Mouse (Mus musculus) kidney, postnatal 4 days (tissue): Measurements from ENCODE around the gene Pank1.

ENCODE experiments used
- DNase-seq, 2 experiments: peaks; one replicate each; pipeline ENCODE4 v3.0.0; 2021; ENCODE audit warnings: mixed read lengths in 2 of 2

Gene Pank1

DNA sequence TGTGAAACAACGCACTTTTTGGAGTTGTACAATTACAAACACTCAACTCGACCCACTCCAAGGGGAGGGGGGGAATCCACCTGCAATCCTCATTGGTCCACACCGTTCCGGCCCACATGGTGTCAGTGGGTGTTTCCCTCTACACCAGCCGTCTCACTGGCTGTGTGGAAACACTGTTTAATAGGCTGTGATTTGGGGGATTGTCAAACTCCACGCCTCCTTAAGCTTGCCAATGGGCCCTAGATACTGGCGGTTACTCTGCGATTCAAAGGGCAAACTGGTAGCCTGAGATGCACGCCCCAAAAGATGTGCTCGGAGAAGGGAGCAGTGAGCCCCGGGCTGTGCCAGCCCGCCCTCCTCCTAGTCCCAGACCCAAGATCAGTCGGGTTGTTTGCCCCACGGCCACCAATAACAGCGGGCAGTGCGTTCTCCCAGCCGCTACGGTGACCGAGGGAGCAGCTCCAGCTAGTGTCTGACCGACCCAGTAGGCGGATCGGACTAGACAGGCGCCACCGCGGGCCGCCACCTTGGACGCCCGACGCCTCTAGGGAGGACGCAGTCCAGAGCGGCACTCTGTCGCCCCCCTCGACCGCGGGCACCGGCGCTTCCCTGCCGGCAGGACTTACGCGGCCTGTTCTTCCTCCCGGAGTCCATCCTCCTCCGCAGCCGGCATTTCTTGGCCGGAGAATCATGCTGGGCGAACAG is 1.2 kb downstream of the Pank1 start:
- DNase-seq = peak; percentile 84 to 91

DNA sequence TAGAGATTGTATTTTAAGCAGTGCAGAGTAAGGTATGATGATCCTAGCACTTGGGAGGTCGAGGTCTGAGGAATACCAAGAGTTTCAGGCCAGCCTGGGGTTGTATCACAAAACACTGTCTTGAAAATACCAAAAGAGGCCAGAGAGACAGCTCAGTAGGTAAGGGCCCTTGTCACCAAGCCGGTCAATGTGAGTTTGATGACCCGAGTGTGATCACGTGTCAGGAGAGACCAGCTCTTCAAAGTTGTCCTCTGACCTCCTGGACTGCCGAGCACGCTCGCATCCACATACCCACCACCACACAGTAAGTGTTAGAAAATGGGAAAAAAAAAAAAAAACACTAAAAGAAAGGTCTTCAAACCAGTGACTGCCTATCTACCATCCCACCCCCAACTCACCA is 2.6 kb downstream of the Pank1 start:
- no peak for DNase-seq

DNA sequence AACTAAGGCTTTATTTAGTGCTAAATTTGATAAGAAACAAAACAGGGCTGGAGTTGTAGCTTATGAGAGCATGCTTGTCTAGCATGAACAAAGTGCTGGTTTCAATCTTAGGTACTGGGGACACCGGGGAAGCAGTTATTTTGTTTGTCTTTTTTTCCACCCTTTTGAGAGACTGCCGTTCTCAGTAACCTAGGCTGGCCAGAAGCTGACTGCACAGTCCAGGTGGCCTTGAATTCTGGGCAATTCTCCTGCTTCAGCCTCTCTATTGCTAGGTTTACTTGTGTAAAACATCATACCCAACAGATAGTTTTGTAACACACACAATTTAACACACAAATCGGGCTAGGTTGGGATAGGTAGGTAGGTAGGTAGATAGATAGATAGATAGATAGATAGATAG is 9.9 kb downstream of the Pank1 start:
- no peak for DNase-seq

DNA sequence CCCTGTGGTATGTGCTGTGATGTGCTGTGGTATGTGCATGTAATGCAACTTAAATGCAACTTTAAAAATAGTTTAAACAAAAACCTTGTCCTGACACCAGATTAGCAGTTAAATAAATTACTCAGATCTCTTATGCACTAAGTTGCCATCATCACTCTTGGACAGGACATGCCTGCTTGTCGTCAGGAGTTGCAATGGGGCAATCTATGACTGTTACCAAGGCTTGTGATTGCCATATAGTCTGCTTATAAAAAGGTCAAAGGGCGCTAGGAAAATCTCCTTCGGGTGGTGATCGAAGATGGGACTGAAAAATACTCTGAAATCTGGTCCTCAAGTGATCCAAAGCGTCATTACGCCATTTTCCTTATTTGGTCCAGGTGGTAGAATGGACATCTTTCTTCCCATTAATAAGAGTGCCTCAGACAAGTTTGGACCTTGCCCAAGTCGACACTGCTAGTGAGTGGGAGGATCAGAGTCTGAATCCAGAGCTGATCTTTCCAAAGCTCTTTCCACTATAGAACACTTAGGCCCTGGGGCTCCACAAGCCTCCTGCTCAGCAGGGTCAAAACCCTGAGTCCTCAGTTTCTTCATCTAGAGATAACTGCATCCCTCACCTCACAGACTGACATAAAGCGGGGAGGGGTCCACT is 11.0 kb downstream of the Pank1 start:
- DNase-seq = no peak

DNA sequence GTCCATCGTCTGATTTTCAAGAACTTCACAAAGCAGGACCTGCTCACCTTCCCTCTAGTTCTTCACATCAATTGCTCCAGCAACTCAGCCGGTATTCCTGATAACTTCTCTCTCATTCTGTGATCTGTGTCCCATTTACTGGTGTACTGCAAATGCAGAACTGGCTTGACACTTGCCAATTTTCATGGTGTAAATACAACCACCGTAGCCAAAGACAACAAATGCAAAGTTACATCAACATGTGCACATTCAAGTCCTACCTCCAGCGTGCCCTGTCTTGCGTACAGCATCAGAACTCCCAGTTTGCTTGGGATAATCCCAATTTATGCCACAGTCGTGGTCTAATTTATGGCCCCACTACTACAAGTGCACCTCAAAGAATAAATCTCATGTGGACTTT is 15.5 kb downstream of the Pank1 start:
- DNase-seq = no peak

DNA sequence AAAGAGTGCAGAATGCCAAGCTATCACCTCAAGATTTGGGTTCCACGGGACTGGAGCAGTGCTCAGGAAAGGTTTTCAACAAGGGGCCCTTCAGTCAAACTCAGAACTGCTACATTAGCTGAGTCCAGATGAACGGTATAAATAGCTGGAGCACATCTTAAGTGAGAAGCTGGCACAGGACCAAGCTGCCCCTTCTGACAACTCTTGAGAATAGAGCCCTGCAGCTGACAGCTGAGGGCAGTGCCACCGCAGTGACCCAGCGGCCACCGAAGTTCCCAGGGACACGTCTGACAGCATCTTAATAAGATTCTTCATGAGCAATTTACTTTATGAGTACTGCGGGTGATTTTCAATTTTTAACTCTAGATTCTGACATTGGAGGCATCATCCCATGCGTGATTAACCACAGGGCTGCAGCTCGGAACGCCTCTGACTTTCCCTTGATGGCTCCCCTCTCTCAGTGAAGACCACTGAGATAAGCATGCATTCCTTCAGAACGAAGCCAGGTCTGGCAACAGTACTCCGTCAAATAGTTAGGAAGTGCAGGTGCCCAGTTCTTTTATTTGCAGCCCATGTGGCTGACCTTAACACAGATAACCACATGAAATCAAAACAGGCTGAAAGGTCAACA is 23.1 kb downstream of the Pank1 start:
- peak; percentile 64 to 74 for DNase-seq

DNA sequence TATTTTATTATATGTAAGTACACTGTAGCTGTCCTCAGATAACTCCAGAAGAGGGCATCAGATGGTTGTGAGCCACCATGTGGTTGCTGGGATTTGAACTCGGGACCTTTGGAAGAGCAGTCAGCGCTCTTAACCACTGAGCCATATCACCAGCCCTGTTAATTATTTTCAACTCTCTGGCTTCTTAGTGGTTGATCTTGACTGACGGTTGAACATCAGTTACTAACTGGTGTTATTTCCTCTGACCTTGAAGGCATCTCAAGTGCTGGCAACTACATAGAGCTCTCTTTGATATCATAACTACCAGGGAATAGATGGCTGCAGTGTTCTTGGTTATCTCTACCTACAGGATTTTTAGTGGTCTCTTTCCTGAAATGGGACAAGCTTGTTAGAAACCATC is 28.1 kb downstream of the Pank1 start:
- DNase-seq = no peak

DNA sequence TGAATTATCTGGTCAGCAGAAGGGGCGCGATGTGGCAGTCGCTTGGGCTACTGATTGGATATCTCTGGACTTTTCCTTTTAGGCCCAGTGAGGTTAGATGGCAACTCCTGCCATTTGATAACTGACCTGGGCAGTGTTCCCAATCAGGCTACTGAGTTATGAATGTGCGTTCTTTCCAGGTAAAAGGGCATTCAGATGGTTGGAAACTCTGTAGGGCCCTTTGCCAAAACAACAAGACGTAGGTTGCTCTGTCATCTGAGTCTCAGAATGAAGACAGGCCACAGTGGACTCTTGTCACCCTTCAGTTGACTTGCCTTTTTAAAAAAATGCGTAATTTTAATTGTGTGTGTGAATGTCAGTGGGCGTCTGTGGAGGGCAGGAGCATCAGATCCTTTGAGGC is 29.8 kb downstream of the Pank1 start:
- DNase-seq = no peak

DNA sequence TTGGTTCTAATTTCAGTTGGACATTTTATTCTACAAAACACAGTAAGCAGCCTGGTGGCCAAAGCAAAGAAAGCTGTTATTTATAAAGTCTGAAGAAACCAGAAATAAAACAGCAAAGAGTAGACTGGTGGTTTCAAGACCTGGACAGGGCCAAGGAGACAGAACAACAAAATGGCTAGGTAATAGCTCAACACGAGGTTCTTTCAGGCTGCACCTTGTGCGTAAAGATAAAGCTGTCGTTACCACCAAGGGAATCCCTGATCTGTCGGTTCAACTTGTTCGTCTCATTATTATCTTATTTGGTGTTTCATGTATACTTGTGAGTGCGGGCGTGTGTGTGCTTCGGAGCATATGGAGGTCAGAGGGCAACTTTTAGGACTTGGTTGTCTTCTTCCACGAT is 31.1 kb downstream of the Pank1 start:
- DNase-seq = no peak

DNA sequence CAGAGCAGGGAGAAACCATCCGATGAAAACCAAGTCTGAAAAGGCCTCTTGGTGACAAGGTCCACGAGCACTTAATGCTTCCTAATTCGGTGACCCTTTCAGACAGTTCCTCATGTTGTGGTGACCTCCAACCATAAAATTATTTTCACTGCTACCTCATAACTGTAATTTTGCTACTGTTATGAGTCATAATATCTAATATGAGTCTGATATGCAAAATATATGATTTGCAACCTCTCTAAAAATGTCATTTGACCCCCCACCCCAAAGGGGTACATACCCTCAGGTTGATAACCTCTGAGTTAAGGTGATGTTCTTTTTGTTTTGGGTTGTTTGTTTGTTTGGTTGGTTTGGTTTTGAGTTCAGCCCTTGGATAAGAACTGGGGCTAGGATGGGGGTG is 32.2 kb downstream of the Pank1 start:
- DNase-seq = no peak

DNA sequence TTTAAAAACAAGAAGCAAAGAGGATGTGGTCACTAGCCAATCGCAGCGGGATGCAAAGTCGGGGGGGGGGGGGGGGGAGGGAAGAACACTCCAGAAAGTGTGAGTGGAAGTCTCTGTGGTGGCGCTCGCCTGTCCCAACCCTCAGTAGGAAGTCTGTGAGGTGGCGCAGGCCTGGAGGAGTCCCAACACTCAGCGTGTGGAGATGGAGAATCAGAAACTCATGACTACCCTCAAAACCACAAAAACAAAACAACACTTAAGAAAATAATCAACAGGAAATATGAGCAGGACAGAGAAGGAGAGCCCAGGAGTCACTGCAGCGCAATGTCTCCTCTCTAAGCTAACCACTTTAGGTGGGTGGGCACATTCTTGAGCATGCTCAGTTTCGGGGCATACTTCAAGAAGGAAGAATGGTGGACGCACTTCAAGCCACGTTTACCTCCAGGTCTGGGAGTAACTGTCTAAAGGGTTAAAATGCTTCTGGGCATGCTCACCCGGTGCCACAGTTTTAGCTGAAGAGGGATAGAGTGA is 32.7 kb downstream of the Pank1 start:
- no peak for DNase-seq

DNA sequence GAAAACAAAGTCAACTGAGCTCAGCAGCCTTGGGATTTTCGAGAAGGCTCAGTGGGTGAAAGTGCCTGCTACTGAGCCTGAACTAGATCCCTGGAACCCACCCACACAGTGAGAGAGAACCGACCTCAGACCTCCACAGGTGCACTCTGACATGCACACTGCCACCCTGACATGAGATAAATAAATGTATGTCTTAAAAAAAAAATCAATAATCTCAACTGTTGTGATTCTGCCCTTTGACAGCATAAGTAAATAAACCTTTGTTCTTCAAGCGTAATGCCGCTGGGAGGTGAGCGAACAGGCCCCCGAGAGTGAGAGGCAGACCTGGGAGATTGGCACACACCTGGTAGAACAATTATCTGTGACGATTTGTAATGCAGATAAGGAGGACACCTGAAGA is 33.2 kb downstream of the Pank1 start:
- no peak for DNase-seq

DNA sequence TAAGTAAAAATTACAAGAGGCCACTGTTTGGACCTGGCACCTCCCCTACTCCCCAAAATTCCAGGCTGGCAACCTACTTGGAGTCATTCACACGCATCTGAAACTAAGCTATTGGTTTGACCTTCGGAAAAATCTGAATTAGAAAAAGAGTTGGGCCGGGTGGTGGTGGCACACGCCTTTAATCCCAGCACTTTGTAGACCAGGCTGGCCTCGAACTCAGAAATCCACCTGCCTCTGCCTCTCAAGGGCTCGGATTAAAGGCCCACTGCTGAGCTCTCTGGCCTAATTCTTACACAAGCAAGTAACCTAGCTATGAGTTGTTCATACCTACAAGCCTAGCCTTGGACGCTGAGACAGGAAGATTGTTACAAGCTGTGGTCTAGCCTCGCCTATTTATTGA is 33.9 kb downstream of the Pank1 start:
- DNase-seq = no peak

DNA sequence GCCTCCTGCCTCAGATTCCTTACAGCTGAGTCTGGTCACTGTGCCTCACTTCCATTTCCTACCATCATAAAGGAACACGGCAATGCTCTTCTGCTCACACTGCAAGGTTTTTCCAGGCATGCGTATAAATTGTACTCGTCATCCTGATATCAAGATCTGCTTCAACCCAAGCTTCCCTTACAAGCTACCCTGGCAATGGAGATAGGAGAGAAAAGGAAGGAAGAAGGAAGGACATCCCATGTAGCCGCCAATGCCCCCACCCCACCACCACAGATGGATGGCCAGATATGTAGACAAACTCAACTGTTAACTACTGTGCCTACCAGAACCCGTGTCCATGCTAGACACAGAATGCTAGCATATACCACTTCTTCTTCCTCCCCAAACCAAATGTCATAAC is 34.5 kb downstream of the Pank1 start:
- DNase-seq = no peak

DNA sequence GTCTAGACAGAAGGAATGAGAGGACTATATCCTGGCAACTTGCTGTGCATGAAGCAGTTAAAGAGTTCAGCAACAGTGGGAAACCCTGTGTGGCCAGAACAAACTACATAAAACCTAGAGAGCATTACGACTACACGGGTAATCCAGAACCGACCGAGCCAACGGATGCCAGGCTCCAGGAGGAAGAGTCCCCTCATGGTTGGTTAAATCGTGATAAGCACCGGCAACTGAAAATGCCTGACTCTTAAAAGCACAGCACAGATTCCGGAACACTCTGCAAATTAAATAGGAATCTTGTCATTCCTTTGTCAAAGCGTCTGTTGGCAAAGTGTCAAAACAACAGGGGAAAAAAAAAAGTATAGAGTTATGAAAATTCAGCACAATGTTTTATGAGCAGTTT is 35.2 kb downstream of the Pank1 start:
- DNase-seq = no peak

DNA sequence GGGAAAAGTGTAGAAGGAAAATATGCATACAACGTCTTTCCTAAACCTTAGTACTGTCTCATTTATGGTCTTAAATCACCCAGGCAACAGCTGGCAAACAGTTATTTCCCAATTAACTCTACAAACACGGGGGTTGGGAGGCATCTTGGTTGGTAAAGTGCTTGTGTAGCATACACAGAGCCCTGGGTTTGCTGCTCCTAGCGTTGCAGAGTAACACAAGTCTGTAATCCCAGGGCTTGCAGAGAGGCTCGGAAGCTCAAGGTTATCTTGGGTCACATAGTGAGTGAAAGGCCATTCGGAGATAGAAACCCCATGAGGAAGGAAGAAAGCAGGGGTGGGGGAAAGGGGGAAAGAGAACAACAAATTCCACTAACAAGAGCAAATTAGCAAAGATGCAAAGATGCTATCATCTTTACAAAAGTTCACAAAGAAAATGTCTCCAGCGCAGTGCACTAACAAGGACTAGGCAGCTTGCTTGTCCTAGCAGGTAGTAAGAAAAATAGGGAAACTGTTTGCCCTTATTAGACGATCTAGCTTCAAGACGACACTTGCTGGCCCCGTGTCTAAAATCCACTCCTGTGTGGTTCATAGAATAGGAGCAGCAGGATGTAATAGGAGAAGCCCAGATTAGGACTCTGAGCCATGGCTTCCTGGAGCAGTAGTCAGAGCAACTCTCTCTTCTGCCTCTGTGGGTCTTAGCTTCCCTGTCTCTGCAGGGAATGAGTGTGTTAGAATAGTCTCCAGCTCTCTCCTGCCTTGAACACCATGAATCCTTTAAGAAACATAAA is 37.3 kb downstream of the Pank1 start:
- DNase-seq = no peak

DNA sequence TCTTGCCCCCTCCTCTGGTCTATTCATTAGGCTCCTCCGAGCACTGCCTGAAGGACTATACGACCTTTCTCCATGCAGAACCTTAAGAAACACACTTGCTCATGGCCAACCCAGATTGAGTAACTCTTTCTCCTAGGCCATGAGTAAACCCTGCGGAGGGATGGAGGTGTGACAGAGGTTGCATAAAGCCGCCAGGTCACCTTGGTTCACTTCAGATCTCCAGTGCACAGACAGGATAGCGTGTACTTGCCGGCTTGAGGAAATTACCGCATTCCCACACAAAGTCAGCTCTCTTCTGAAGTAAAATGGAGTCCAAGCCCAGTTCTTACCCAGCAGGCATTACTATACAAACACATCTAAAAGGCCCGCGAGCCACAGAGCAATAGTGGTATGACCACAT is 40.6 kb downstream of the Pank1 start:
- no peak for DNase-seq

DNA sequence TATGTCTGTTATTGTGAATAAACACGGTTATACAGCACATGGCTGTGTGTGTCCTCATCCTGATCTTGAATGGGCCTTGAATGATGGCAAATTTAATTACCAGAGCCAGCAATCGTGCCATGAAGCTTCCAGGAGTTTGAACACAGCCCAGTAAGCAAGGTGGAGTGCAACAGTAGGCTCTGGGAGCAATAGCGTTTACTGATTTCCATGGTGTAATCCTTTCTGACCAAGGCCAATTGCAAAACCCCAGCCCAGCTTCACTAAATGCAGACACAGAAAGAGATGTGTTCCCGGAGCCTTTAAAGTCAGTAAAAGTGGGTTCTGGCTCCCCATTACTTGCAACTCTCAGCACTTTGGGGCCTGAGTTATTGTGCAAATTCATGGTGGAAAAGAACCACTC is 47.6 kb downstream of the Pank1 start:
- no peak for DNase-seq

DNA sequence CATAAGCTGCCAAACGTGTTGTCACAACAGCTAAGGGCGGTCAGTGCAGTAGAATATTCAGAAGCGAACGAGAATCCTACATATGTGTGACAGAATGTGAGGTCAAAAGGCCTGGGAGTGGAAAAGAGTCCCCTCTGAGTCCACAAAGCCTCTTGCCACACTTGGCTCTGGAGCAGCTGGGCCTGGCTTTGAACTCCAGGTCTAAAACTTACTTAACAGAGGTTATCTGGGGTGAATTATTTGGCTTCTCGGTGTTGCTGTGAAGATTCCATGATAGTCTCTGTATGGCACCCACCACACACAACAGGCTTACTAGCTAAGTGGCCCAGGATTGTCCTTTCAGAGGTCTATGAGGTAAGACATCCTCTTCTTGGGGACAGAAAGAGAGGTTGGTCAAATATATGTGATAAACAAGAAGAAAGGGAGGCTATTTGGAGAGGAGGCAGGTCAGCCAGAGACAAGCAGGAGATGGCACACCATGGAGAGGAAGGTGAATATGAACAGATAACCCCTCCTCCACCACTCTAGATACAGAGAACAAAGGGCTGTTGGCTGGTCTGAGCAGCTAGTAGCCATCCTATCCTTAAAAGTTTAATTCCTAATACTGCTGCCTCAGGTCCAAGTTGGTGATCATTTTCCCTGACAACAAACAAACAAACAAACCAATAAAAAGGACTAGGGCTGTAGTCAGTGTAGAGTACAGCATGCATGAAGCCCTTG is 51.2 kb downstream of the Pank1 start:
- DNase-seq = no peak

DNA sequence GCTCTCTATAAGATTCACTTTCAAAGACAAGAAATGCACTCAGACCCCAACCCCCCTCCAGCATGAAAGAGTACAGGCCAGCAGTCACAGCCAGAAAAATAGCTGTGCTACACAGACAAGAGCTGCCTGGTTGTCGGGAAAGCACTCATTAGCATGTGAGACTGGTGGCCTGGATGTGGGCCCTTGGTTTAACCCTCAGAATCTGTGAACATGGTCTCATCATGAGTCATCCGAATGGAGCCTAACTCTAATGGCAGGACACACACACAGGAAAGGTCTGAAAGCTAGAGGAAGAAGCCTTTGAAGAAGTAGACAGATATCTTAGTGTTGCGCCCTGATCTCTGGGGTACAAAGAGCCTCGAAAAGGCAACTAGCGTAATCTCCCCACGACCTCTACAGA is 51.8 kb downstream of the Pank1 start:
- DNase-seq = no peak

DNA sequence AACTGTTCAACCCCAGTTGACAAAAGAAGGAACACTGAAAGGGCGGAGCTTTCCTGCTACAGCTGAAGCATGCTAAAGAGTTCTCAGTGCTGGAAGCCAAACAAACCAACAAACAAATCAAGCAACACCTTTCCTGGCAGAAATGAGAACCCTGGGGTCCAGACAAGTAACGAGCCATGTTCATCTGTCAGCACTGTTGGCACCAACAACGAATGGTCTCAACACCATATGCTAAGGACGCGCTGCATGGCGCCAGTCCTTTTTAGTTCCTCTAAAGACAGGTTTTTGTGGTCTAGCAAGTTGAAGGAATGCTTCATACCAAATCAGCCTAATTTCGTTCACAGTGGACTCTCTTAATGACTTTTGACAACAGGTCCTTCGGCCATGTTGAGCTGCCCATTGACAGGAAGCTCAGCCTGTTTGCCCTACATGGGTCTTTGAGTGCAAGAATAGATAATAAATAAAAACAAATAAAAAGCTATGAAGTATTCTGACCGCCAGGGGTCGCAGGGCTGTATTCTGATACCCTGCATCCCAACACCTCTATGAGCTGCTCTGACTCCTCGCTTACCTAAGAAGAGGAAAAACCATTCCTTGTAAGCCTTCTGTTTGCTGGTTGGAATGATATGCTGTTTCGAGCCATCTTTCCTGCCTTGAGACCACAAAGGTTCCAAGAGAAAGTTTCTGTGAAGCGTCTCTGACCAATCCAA is 53.2 kb downstream of the Pank1 start:
- peak; percentile 52 to 64 for DNase-seq

DNA sequence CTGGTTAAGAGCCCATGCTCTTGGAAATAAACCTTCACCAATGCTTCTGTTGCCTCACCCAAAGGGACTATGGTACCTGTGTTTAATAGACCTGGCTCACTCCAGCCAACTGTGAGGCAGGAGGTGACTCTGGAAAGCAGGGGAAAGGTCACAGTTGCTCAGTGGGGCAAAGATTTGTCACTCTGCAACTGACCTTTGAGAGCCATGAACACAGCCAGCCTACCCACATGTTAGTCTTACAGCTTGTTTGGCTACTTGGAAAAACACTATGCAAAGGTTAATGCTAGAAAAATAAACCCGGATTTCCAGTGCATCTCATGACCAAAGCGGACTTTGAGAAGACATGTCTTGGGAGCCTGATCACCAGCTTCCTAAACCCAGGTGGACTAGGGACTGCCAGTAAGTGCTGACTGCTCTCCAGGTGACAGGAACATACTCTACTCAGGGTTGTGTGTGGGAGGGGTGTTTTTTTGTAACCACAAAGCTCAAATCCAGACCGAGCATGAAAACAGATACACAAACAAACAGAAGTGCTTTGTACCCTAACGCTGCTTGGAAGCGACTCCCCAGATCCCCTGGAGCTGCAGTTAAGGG is 59.6 kb downstream of the Pank1 start:
- peak in 1 of 2 experiments; percentile 38 for DNase-seq
